Mouse (Mus musculus) central nervous system, embryonic 11.5 days (tissue): Measurements from ENCODE around the gene Fbl. TPM values are rescaled to one million over a fixed set of nuclear protein-coding genes. Genes with fewer than 3 reads are reported as not detected.

Source experiments
- polyA plus RNA-seq: library from polyadenylated mRNA; depleted of rRNA; stranded (reverse); fragments of >200 nt; gene quantifications from 2 replicates; pipeline ENCODE4 v1.2.3, GENCODE M21; 2012; rRNA removed

Fbl gene
- polyA plus RNA-seq: 311 and 605 TPM in 2 replicates

DNA sequence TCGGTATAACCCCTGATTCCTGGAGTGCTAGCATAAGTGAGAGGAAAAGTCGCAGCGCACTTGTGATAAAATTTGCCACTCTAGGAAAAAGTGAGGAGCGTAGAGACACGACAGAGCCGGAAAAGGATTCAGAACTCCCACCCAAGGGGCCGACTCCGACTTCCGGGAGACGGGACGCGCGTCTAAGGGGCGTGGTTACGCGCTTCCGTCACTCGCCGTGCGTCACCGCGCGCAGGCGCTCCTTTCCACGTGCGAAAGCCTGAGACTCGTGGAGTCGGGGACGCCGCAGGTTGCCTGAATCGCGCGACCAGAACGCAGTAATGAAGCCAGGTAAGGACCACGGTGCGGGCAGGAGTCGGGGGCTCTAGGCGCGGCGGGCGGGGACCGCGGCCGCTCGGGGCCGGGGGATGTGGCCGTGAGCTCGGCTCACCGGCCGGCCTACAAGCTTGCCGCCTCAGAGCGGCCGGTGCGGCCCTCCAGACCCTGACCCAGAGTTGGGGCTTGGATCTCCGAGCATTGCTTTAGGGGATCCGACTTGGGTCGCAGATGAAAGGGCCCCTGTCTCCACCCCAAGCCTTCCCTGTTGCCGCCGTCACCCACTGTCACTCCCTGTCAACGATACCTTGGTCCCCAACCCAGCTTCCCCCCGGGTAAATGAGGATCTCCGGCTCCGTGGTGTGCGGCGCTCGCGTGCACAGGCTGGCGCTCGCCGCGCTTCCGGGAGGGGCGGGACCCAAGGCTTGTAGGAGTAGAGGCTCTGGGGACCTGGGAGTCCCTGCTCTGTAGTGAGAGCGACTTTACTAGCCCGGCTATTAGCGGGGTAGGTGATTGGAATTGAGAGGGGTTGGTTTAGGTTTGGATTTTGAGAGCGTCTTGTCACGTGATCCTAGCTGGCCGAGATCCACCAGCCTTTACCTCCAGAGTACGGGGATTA lies at the start of gene Fbl:
TSS of gene Fbl (plus strand) at position 222 of the 934 bp plus-strand sequence.

GRCm38 (mm10) chr7:28129166-28129565 lies 40.3 kb upstream of the Fbl start, which contains the start of gene 9530053A07Rik:
9530053A07Rik (plus strand) TSS chr7:28129466.

GRCm38 (mm10) chr7:28179228-28179627 lies 9.7 kb downstream of the Fbl start, which contains the start of gene Dyrk1b:
Dyrk1b (plus strand) TSS chr7:28179469.

Other genes with a start within 250 kb of the Fbl start
- 8.6 and 8.8 TPM in 2 replicates for gene Zfp974, start 240.2 kb upstream of the Fbl start, polyA plus RNA-seq
- gene Zfp780b, start 190.5 kb upstream of the Fbl start, polyA plus RNA-seq: 6.6 and 9.1 TPM in 2 replicates
- 3.0 and 5.2 TPM in 2 replicates for gene Zfp850, start 155.6 kb upstream of the Fbl start, polyA plus RNA-seq
- gene Psmc4, start 119.6 kb upstream of the Fbl start, polyA plus RNA-seq: 270 and 316 TPM in 2 replicates
- gene Fcgbp, start 98.5 kb upstream of the Fbl start, polyA plus RNA-seq: 0.12 and 0.27 TPM in 2 replicates
- 0.02 and 0.04 TPM in 2 replicates for gene 9530053A07Rik, start 40.2 kb upstream of the Fbl start, polyA plus RNA-seq
- gene Dyrk1b, start 9.8 kb downstream of the Fbl start, polyA plus RNA-seq: 27.0 and 31.1 TPM in 2 replicates
- gene Eid2, start 98.2 kb downstream of the Fbl start, polyA plus RNA-seq: 37.7 and 38.6 TPM in 2 replicates
- 13.9 and 15.5 TPM in 2 replicates for gene Eid2b, start 108.0 kb downstream of the Fbl start, polyA plus RNA-seq
- 0.65 and 3.9 TPM in 2 replicates for gene Selenov, start 121.5 kb downstream of the Fbl start, polyA plus RNA-seq
- gene Dll3, start 132.5 kb downstream of the Fbl start, polyA plus RNA-seq: 41.2 and 93.1 TPM in 2 replicates
- gene Timm50, start 142.4 kb downstream of the Fbl start, polyA plus RNA-seq: 99.1 and 125 TPM in 2 replicates
- 102 and 105 TPM in 2 replicates for gene Supt5, start 169.0 kb downstream of the Fbl start, polyA plus RNA-seq
- gene Rps16, start 180.9 kb downstream of the Fbl start, polyA plus RNA-seq: 2,195 and 2,197 TPM in 2 replicates
- 44.0 and 64.1 TPM in 2 replicates for gene Plekhg2, start 202.9 kb downstream of the Fbl start, polyA plus RNA-seq
- gene Zfp36, start 210.5 kb downstream of the Fbl start, polyA plus RNA-seq: 3.4 and 4.2 TPM in 2 replicates
- 32.8 and 45.9 TPM in 2 replicates for gene Med29, start 223.0 kb downstream of the Fbl start, polyA plus RNA-seq
- 124 and 409 TPM in 2 replicates for gene Paf1, start 223.2 kb downstream of the Fbl start, polyA plus RNA-seq